Mouse (Mus musculus) erythroblast, adult 5-6 weeks (primary cell): ENCODE results near the gene Tmod1. TPM values are rescaled to one million over a fixed set of nuclear protein-coding genes. Genes with fewer than 3 reads are reported as not detected.
A peak's percentile ranks its signal among the peaks of the same experiment; 100 is the strongest.

Source experiments
- ATAC-seq: replicated peaks from 2 replicates; pipeline ENCODE4 v1.8.0; 2016; ENCODE audit warnings: moderate number of reproducible peaks, mild to moderate bottlenecking, moderate TSS enrichment, inconsistent platforms; ENCODE audit not compliant: poor library complexity, low FRiP score, severe bottlenecking
- total RNA-seq, 2 experiments: library from RNA; stranded (forward) in 1 of 2; stranded (reverse) in 1 of 2; fragments of 150-400 nt in 1 of 2; fragments of 200-764, 138-1000 nt in 1 of 2; gene quantifications; 2 replicates each; pipeline versions ENCODE4 v1.2.3 to v1.2.4; 2015 to 2017; ENCODE audit warnings: low replicate concordance in 2 of 2

Gene Tmod1
- total RNA-seq, 2 experiments from 2014 or later, result 139 to 146 TPM

DNA sequence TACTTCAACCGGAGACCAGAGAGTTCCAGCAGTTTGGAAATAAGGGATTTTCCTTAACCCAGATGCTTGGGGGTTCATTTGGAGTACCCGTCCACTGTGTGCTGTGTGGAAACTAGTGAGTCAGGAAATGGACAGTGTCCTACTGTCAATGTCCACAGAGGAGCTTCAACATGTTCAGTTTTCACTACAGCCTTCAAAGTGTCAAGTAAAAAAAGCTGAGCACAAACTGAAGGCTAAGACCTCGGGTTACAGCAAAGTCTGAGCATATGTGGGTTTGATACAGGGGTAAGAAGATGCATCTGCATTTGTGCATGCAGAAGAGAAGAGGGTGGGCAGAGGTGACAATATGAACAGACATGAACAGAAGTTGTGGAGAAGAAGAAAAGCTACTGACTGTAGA lies 82.0 kb downstream of the Tmod1 start:
- ATAC-seq, result no peak

DNA sequence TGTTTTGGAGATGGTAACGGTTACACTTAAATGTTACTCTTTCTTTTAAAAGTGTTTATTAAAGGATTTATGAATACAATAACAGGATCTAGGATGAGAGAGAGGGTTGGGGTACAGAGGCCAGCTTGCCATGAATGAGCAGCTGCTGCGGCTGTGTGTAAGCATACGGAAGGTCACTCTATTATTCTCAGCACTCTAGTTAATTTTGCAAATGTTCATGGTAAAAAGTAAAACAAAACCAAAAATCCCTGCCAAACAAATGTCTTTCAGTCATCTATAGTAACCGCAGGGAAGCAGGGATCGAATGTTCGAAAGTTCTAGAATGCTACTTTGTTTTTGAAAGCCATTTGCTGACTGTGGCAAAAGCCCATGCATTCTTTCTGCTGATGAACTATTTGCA lies 84.6 kb downstream of the Tmod1 start:
- no peak for ATAC-seq

- peak; percentile 91 for ATAC-seq
Observed at GRCm38 (mm10) chr4:46126541-46126940, 87.8 kb downstream of the Tmod1 start.

- ATAC-seq, result no peak
Observed at GRCm38 (mm10) chr4:46129311-46130004, 90.7 kb downstream of the Tmod1 start.

DNA sequence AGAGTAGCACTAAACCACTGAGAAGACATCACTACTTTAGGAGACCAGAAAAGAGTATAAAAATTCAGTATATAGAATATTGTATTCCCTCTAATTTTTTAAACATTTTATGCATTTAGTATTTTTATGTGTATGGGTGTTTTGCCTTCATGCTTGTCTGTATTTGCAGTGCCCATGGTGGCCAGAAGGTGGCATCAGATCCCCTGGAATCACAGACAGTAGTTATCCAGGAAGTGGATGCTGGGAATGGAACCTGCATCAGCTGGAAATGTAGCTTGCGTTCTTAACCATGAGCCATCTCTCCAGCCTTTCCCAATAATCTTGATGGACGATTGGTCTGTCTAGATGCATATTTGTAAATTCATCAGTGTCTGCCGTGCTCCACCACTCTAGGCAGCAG lies 91.5 kb downstream of the Tmod1 start:
- ATAC-seq, result peak; percentile 76; the same call in 1 of the 2 replicates

DNA sequence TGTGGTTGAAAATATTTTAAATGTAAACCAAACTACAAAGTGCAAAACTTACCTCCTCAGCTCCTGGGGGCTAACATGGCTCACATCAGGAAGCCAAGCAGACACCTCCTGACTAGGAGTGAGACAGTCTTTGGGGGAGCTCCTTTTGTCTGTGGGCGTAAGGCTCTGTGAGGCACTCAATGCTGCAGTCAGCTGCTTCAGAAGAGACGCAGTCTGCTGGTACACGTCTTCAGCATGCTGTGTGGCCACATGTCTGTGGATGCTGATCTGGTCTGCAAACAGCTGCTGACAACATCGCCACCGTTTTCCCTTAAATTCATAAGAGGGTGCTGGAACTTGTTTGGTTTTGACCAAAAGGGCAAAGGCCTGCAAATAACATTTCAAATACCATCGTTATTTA lies 93.1 kb downstream of the Tmod1 start:
- ATAC-seq, result no peak

DNA sequence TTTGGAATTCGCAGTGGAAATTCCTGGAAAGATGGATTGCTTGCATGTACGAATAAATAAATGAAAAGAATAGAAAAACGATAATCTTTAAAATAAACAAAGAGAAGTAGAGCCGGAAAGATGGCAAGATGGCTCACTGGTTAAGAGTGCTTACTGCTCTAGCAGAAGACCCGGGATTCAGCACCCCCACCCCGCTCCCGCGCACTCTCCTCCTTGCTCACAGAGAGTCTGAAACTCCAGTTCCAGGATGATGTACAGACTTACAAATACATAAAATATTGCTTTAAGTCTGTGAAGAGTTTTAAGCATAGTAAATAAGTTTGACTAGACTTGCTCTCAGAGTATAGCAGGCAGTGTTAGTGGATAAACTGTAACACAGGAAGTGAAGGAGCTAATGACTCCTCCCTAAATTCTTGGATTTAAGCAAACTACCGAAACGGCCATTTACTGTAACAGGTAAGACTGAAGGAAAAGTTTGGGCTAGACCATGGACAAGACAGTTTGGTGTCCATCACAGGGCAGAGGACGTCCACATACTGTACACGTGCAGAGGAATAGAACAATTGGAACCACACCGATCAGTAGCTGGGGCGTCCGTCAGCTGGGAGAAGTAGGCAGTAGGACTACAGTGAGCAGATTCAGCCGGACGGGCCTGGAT lies 99.0 kb downstream of the Tmod1 start:
- peak; percentile 68 for ATAC-seq

DNA sequence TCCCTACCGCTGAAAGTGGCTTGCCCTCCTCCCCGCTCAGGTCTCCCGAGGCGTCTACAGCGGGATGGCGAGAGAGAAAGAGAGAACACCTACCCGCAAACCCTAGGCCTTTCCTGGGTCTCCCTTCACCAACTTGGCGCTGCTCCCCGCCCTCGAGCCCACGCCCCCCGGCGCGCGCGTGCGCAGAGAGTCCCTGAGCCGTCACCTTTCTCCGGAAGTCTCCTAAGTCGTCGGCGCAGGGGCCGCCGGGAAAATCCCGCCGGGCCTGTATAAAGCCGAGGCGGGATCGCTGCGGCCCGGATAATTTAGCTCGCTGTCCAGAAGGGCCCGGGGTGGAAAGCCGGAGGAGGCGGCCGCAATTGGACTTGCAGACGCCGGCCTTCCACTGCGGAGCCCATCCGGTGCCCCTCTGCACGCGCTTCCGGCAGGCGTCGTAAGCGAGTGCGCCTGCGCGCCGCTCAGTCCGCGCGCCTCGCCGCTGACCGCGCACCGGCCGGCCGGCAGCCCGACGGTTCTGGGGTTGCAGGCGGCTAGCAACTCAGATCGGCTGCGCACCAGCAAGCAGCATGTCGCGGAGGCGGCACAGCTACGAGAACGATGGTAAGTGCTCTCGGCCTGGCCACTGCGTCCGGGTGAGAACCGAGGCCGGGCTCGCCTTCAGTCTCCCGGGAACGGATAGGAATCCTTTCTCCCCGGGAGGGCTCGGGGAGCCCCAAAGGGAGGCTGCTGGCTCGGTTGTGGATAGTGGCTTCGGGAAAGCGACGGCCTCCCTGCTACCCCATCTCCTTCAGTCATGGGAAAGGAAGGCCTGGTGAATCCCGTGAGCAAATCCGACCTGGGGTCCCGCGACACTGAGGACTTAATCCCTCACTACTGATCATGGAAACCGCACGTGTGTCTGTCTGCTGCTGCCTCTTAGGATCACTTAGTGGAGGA lies 99.8 kb downstream of the Tmod1 start, which contains the start of the genes Ncbp1 and Tstd2:
Ncbp1 (plus strand) TSS at position 327 of the 936 bp plus-strand sequence.
Tstd2 (minus strand) TSS at position 408 of the 936 bp plus-strand sequence.
- ATAC-seq, result peak; percentile 92

DNA sequence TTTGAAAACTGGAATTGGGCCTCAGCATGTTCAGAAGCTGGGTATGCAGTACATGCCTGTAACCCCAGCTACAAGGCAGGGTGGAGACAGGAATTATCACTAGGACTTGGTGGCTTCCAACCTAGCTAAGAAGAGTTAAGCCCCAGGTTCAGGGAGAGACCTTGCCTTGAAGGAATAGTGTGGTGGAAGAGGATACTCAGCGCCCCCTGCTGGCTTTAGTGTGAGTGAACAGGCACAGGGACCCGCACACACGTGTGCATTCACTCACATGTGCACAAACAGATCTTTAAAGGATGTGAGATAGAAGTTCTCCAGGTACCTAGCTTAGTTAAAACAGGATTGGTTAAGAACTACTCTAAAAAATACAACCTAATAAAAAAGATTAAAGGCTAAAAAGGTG lies 105.6 kb downstream of the Tmod1 start:
- peak; percentile 72 for ATAC-seq

DNA sequence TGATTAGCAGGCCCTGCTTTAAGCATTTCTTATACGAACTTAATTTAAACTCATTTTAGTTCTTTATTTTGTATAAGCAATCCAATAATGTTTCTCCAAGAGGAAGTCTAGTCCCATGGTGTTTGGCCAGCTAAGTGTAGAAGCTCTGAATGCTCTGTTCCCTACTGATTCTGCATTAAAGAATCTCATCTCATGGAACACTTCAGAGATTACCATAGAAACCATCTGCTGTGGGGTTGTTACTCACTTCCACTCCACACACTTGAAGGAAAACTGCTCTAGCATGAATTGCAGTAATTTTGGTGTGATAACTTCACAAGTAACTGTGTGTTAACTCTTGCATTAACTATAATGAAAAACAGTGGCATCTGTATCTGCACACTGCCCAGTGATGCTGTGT lies 108.1 kb downstream of the Tmod1 start:
- ATAC-seq, result no peak

GRCm38 (mm10) chr4:46151903-46152544 lies 113.3 kb downstream of the Tmod1 start:
- no peak for ATAC-seq

DNA sequence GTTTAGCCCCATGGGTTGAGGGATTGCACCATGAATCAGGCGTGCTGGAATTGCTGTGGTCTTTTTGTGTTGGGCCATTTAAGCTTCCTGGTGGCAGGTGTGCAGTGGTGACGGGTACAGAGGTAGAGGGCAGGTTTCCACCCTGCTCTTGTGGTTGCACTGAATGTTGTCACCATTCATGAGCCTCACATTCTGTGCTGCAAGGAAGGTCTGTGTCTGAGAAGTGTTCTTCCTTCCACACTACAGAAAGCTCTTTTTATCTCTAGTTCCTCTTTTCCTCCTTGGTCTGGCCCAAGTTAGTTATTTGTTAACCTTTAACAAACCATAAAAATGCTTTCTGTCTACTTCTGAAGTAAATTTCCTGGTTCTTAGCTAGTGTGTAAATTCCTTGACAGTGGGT lies 125.3 kb downstream of the Tmod1 start:
- no peak for ATAC-seq

Other genes starting within 250 kb of the Tmod1 start
- 1.3 TPM in 2 replicates for gene Aldh1b1, start 239.9 kb upstream of the Tmod1 start, total RNA-seq (2015; ENCODE audit: low replicate concordance)
- gene Aldh1b1, start 239.9 kb upstream of the Tmod1 start, total RNA-seq (2017; ENCODE audit: low replicate concordance), result 1.6 and 2.2 TPM in 2 replicates
- gene Igfbpl1, start 212.0 kb upstream of the Tmod1 start, total RNA-seq (2015; ENCODE audit: low replicate concordance), result not detected in 2 replicates
- not detected in 2 replicates for gene Igfbpl1, start 212.0 kb upstream of the Tmod1 start, total RNA-seq (2017; ENCODE audit: low replicate concordance)
- gene Stra6l, start 190.3 kb upstream of the Tmod1 start, total RNA-seq (2015; ENCODE audit: low replicate concordance), result not detected in 2 replicates
- not detected in 2 replicates for gene Stra6l, start 190.3 kb upstream of the Tmod1 start, total RNA-seq (2017; ENCODE audit: low replicate concordance)
- gene Ccdc180, start 148.6 kb upstream of the Tmod1 start, total RNA-seq (2015; ENCODE audit: low replicate concordance), result 0.38 and 0.63 TPM in 2 replicates
- gene Ccdc180, start 148.6 kb upstream of the Tmod1 start, total RNA-seq (2017; ENCODE audit: low replicate concordance), result not detected in 2 replicates
- 14.2 and 25.1 TPM in 2 replicates for gene Tdrd7, start 73.6 kb upstream of the Tmod1 start, total RNA-seq (2015; ENCODE audit: low replicate concordance)
- gene Tdrd7, start 73.6 kb upstream of the Tmod1 start, total RNA-seq (2017; ENCODE audit: low replicate concordance), result 11.4 and 14.9 TPM in 2 replicates
- gene Ncbp1, start 99.7 kb downstream of the Tmod1 start, total RNA-seq (2015; ENCODE audit: low replicate concordance), result 11.9 and 23.0 TPM in 2 replicates
- 21.2 and 28.8 TPM in 2 replicates for gene Ncbp1, start 99.7 kb downstream of the Tmod1 start, total RNA-seq (2017; ENCODE audit: low replicate concordance)
- 2.1 and 6.1 TPM in 2 replicates for gene Tstd2, start 99.8 kb downstream of the Tmod1 start, total RNA-seq (2015; ENCODE audit: low replicate concordance)
- gene Tstd2, start 99.8 kb downstream of the Tmod1 start, total RNA-seq (2017; ENCODE audit: low replicate concordance), result 5.0 and 9.8 TPM in 2 replicates
- 25.5 and 54.0 TPM in 2 replicates for gene Xpa, start 157.4 kb downstream of the Tmod1 start, total RNA-seq (2015; ENCODE audit: low replicate concordance)
- gene Xpa, start 157.4 kb downstream of the Tmod1 start, total RNA-seq (2017; ENCODE audit: low replicate concordance), result 88.6 and 102 TPM in 2 replicates